ENCODE assay signal across 18 mouse cellular contexts in genomic region chr8:93920590-93920948, GRCm38 (mm10).
DNase-seq lines count a peak whose midpoint lies in the region; ATAC-seq lines count a peak whose summit lies in the region.
"Had no signal": no experiment of that assay in that cellular context is flagged by ENCODE, and none has a peak within 500 bp of the region (broad histone marks: within the 10 kb centered on the region; RNA-seq: fewer than 3 reads in every experiment).

No protein-coding gene starts in this region.

- H3K9me3 ChIP-seq in midbrain, embryonic 10.5 days (replicated peaks): no peaks in the 10 kb centered on the region
- H3K9me3 ChIP-seq in midbrain, embryonic 11.5 days (ENCODE audit: control insufficient read depth, low read length): no peaks in the 10 kb centered on the region
- H3K9me3 ChIP-seq in hindbrain, embryonic 12.5 days (replicated peaks): no peaks in the 10 kb centered on the region
- H3K9me3 ChIP-seq in midbrain, embryonic 16.5 days (replicated peaks; ENCODE audit: control insufficient read depth, low read length, poor library complexity, severe bottlenecking): no peaks in the 10 kb centered on the region
- H3K9me3 ChIP-seq: embryonic facial prominence, embryonic 12.5 days had no signal

- WGBS in midbrain, embryonic 10.5 days: 77% methylated on average over 7 of the region's 7 CpGs
- WGBS in midbrain, embryonic 11.5 days: 76% methylated on average over 7 of the region's 7 CpGs
- 82% methylated on average over 7 of the region's 7 CpGs for WGBS in hindbrain, embryonic 12.5 days
- WGBS in midbrain, embryonic 16.5 days: 76% methylated on average over 7 of the region's 7 CpGs

- ATAC-seq in midbrain, embryonic 11.5 days (ENCODE audit: low FRiP score): no peak
- no peak for ATAC-seq in hindbrain, embryonic 12.5 days (ENCODE audit: low FRiP score)
- no peak for ATAC-seq in midbrain, embryonic 16.5 days
- ATAC-seq: intestine, postnatal 0 days had no signal

- no peak overlapping the region for H3K4me3 ChIP-seq in midbrain, embryonic 10.5 days
- no peak overlapping the region for H3K4me3 ChIP-seq in midbrain, embryonic 11.5 days (ENCODE audit: low read depth, low read length)
- no peak overlapping the region for H3K4me3 ChIP-seq in hindbrain, embryonic 12.5 days
- H3K4me3 ChIP-seq in midbrain, embryonic 16.5 days (ENCODE audit: low read depth, low read length): no peak overlapping the region
- H3K4me3 ChIP-seq: embryonic facial prominence, embryonic 12.5 days; heart, adult 2 months had no signal

- no peak overlapping the region for H3K4me2 ChIP-seq in midbrain, embryonic 11.5 days
- no peak overlapping the region for H3K4me2 ChIP-seq in hindbrain, embryonic 12.5 days (replicated peaks)
- H3K4me2 ChIP-seq in midbrain, embryonic 16.5 days (ENCODE audit: low read length): no peak overlapping the region
- H3K4me2 ChIP-seq: embryonic facial prominence, embryonic 12.5 days; liver, embryonic 11.5 days; lung, embryonic 14.5 days had no signal

- H3K9ac ChIP-seq in midbrain, embryonic 11.5 days (ENCODE audit: low read length): no peak overlapping the region
- H3K9ac ChIP-seq in hindbrain, embryonic 12.5 days: no peak overlapping the region
- no peak overlapping the region for H3K9ac ChIP-seq in midbrain, embryonic 16.5 days (ENCODE audit: low read depth, low read length)
- H3K9ac ChIP-seq: embryonic facial prominence, embryonic 12.5 days; lung, embryonic 14.5 days had no signal

- peaks cover 82% of the 10 kb centered on the region for H3K4me1 ChIP-seq in midbrain, embryonic 10.5 days
- H3K4me1 ChIP-seq in midbrain, embryonic 11.5 days (ENCODE audit: control insufficient read depth, insufficient read depth, low read length): peaks cover 55% of the 10 kb centered on the region
- H3K4me1 ChIP-seq in hindbrain, embryonic 12.5 days: peaks cover 79% of the 10 kb centered on the region
- H3K4me1 ChIP-seq in midbrain, embryonic 16.5 days (ENCODE audit: control insufficient read depth, insufficient read depth, low read length): peaks cover 55% of the 10 kb centered on the region

- peak; percentile 75 for DNase-seq in cerebellum, adult 11-12 months
- no peak for DNase-seq in cerebellum, adult 11 months
- DNase-seq in midbrain, embryonic 10.5 days (ENCODE audit: low spot score): no peak
- DNase-seq in midbrain, embryonic 11.5 days (ENCODE audit: low spot score, missing footprints): no peak
- DNase-seq in adipocyte (ENCODE audit: low spot score): no peak
- DNase-seq in yolk sac, embryonic 10.5 days (ENCODE audit: low spot score): no peak
- DNase-seq: heart, adult 2 months; kidney, postnatal 14 days; lung, embryonic 14.5 days; right cerebral cortex, postnatal 14 days; thymus, postnatal 4 days had no signal

- H3K27ac ChIP-seq in midbrain, embryonic 10.5 days (replicated peaks): peak overlapping the region; percentile 96
- H3K27ac ChIP-seq in midbrain, embryonic 11.5 days (ENCODE audit: low read depth, low read length): no peak overlapping the region
- H3K27ac ChIP-seq in hindbrain, embryonic 12.5 days: peak overlapping the region; percentile 86; the same call in 1 of the 2 replicates
- peak overlapping the region; percentile 41; the same call in 1 of the 2 replicates for H3K27ac ChIP-seq in midbrain, embryonic 16.5 days (ENCODE audit: low read length)
- H3K27ac ChIP-seq: embryonic facial prominence, embryonic 12.5 days; heart, adult 2 months; macrophage had no signal

- H3K27me3 ChIP-seq in midbrain, embryonic 10.5 days (ENCODE audit: low read depth, poor library complexity, severe bottlenecking): no peaks in the 10 kb centered on the region; the same call in 1 of the 2 replicates
- no peaks in the 10 kb centered on the region for H3K27me3 ChIP-seq in midbrain, embryonic 11.5 days (ENCODE audit: control insufficient read depth, insufficient read depth, low read length)
- no peaks in the 10 kb centered on the region for H3K27me3 ChIP-seq in hindbrain, embryonic 12.5 days
- no peaks in the 10 kb centered on the region for H3K27me3 ChIP-seq in midbrain, embryonic 16.5 days (ENCODE audit: control insufficient read depth, insufficient read depth, low read depth, low read length)
- H3K27me3 ChIP-seq: CH12.LX had no signal

- peaks cover 3% of the 10 kb centered on the region; the same call in 1 of the 2 replicates for H3K36me3 ChIP-seq in midbrain, embryonic 10.5 days
- no peaks in the 10 kb centered on the region for H3K36me3 ChIP-seq in midbrain, embryonic 11.5 days (ENCODE audit: control insufficient read depth, insufficient read depth, low read length)
- H3K36me3 ChIP-seq in hindbrain, embryonic 12.5 days: peaks cover 4% of the 10 kb centered on the region; the same call in 1 of the 2 replicates
- H3K36me3 ChIP-seq in midbrain, embryonic 16.5 days (ENCODE audit: control insufficient read depth, insufficient read depth, low read length): no peaks in the 10 kb centered on the region
- H3K36me3 ChIP-seq: embryonic facial prominence, embryonic 12.5 days had no signal
